Mouse (Mus musculus) neural tube, embryonic 15.5 days (tissue): ENCODE results near the gene Grap. TPM values are rescaled to one million over a fixed set of nuclear protein-coding genes. Genes with fewer than 3 reads are reported as not detected.

Experiments used
- ATAC-seq: fragments of 200-750 bp; cut with Nextera tagmentation; 2 replicates; pipeline ENCODE4 v1.8.0; 2017; ENCODE audit warnings: mild to moderate bottlenecking, moderate TSS enrichment, moderate library complexity; ENCODE audit not compliant: low FRiP score
- H3K27ac ChIP-seq: fragments of 300-500 bp; sonication (generic); replicated peaks from 2 replicates; pipeline ENCODE4 v1.5.1; 2015; ENCODE audit warnings: mild to moderate bottlenecking, inconsistent platforms
- H3K27me3 ChIP-seq: fragments of 300-500 bp; sonication (generic); replicated peaks from 2 replicates; pipeline ENCODE4 v1.6.1; 2015; ENCODE audit warnings: inconsistent platforms
- H3K36me3 ChIP-seq: fragments of 300-500 bp; sonication (generic); 2 replicates; pipeline ENCODE4 v1.6.1; 2015; ENCODE audit warnings: inconsistent platforms
- H3K4me1 ChIP-seq: fragments of 300-500 bp; sonication (generic); 2 replicates; pipeline ENCODE4 v1.6.1; 2015; ENCODE audit warnings: inconsistent platforms
- H3K4me2 ChIP-seq: fragments of 300-500 bp; sonication (generic); 2 replicates; pipeline ENCODE4 v1.6.1; 2015; ENCODE audit warnings: inconsistent platforms, mild to moderate bottlenecking, moderate library complexity
- H3K4me3 ChIP-seq: fragments of 300-500 bp; sonication (generic); replicated peaks from 2 replicates; pipeline ENCODE4 v1.5.1; 2015; ENCODE audit warnings: mild to moderate bottlenecking, inconsistent platforms
- H3K9ac ChIP-seq: fragments of 300-500 bp; sonication (generic); replicated peaks from 2 replicates; pipeline ENCODE4 v1.6.1; 2015; ENCODE audit warnings: mild to moderate bottlenecking, inconsistent platforms
- H3K9me3 ChIP-seq: fragments of 300-500 bp; sonication (generic); replicated peaks from 2 replicates; pipeline ENCODE4 v1.6.1; 2016; ENCODE audit warnings: inconsistent platforms
- WGBS: fragments of 180-500 bp; shearing (Covaris S2); methylation state at CpG from one replicate; pipeline ENCODE4 v1.1.7; 2015; ENCODE audit warnings: mixed read lengths; 5-methylcytosine and 5-hydroxymethylcytosine counted together
- polyA plus RNA-seq: library from polyadenylated mRNA; unstranded; fragments of >200 nt; fragmentation: Nextera tagmentation; extraction: Ambion mirVana; gene quantifications from 2 replicates; pipeline ENCODE4 v1.2.1, GENCODE M21; 2015

Grap gene
- polyA plus RNA-seq, 1 experiment from 2014 or later, result 9.4 TPM

- Histone ChIP-seq H3K27ac (no peak overlapping the region), H3K36me3 (no peaks in the 10 kb centered on the region), H3K9ac (no peak overlapping the region), H3K9me3 (no peaks in the 10 kb centered on the region), H3K4me3 (no peak overlapping the region), H3K4me1 (peaks cover 9% of the 10 kb centered on the region), H3K27me3 (no peaks in the 10 kb centered on the region), H3K4me2 (no peak overlapping the region)
- 74% methylated on average over 7 of the region's 7 CpGs for WGBS
- no peak for ATAC-seq
Observed at GRCm38 (mm10) chr11:61676216-61676854, 23.3 kb downstream of the Grap start.

- Histone ChIP-seq H3K27me3 (peaks cover 3% of the 10 kb centered on the region), H3K4me1 (peaks cover 9% of the 10 kb centered on the region), H3K4me3 (no peak overlapping the region), H3K27ac (no peak overlapping the region), H3K9ac (no peak overlapping the region), H3K4me2 (no peak overlapping the region), H3K9me3 (no peaks in the 10 kb centered on the region), H3K36me3 (no peaks in the 10 kb centered on the region)
- WGBS, result 85% methylated on average over 4 of the region's 4 CpGs
- no peak for ATAC-seq
Observed at GRCm38 (mm10) chr11:61677709-61678108, 24.6 kb downstream of the Grap start.

- peaks cover 15% of the 10 kb centered on the region for H3K4me1 ChIP-seq
- WGBS, result 85% methylated on average over 4 of the region's 4 CpGs
Observed at GRCm38 (mm10) chr11:61679091-61679866, 26.2 kb downstream of the Grap start.

GRCm38 (mm10) chr11:61683907-61684731, 31.1 kb downstream of the Grap start, which contains the start of gene Fam83g:
TSS of gene Fam83g (plus strand) at chr11:61684091.
- Histone ChIP-seq H3K36me3 (no peaks in the 10 kb centered on the region), H3K9me3 (no peaks in the 10 kb centered on the region), H3K4me3 (peak within 1 kb of the TSS; percentile 36), H3K4me2 (peak within 1 kb of the TSS; percentile 56), H3K9ac (no peak within 1 kb of the TSS), H3K4me1 (peaks cover 10% of the 10 kb centered on the region), H3K27ac (no peak within 1 kb of the TSS), H3K27me3 (peaks cover 37% of the 10 kb centered on the region)
- no peak for ATAC-seq
- WGBS, result 1% methylated on average over 74 of the region's 76 CpGs

More at GRCm38 (mm10) chr11:61679091-61679866, 26.2 kb downstream of the Grap start:
- Histone ChIP-seq H3K36me3 (no peaks in the 10 kb centered on the region), H3K4me2 (no peak overlapping the region), H3K9me3 (no peaks in the 10 kb centered on the region), H3K4me3 (no peak overlapping the region), H3K27me3 (peaks cover 19% of the 10 kb centered on the region), H3K9ac (no peak overlapping the region), H3K27ac (no peak overlapping the region)
- ATAC-seq, result no peak

- H3K9me3 ChIP-seq, result no peaks in the 10 kb centered on the region
- 71% methylated on average over 8 of the region's 8 CpGs for WGBS
- H3K4me3 ChIP-seq, result no peak overlapping the region
- H3K27me3 ChIP-seq, result peaks cover 37% of the 10 kb centered on the region
- no peaks in the 10 kb centered on the region for H3K36me3 ChIP-seq
- H3K9ac ChIP-seq, result no peak overlapping the region
- H3K4me2 ChIP-seq, result no peak overlapping the region
- ATAC-seq, result no peak
- H3K4me1 ChIP-seq, result peaks cover 10% of the 10 kb centered on the region
- no peak overlapping the region for H3K27ac ChIP-seq
Observed at GRCm38 (mm10) chr11:61685119-61685725, 32.2 kb downstream of the Grap start.

- Histone ChIP-seq H3K9me3 (no peaks in the 10 kb centered on the region), H3K27ac (no peak overlapping the region), H3K4me1 (peaks cover 10% of the 10 kb centered on the region), H3K27me3 (peaks cover 37% of the 10 kb centered on the region), H3K4me3 (no peak overlapping the region), H3K36me3 (no peaks in the 10 kb centered on the region), H3K4me2 (no peak overlapping the region), H3K9ac (no peak overlapping the region)
- 55% methylated on average over 2 of the region's 2 CpGs for WGBS
- no peak for ATAC-seq
Observed at GRCm38 (mm10) chr11:61686141-61686540, 33.1 kb downstream of the Grap start.

- H3K27me3 ChIP-seq, result peaks cover 37% of the 10 kb centered on the region
- H3K9ac ChIP-seq, result no peak overlapping the region
- ATAC-seq, result no peak
- no peak overlapping the region for H3K27ac ChIP-seq
- H3K4me1 ChIP-seq, result peaks cover 10% of the 10 kb centered on the region
- H3K4me3 ChIP-seq, result no peak overlapping the region
- no peaks in the 10 kb centered on the region for H3K9me3 ChIP-seq
- H3K36me3 ChIP-seq, result no peaks in the 10 kb centered on the region
- 58% methylated on average over 10 of the region's 10 CpGs for WGBS
- H3K4me2 ChIP-seq, result no peak overlapping the region
Observed at GRCm38 (mm10) chr11:61686906-61687453, 33.9 kb downstream of the Grap start.

- Histone ChIP-seq H3K4me2 (no peak overlapping the region), H3K9ac (no peak overlapping the region), H3K27ac (no peak overlapping the region), H3K4me3 (no peak overlapping the region), H3K4me1 (peaks cover 10% of the 10 kb centered on the region), H3K9me3 (no peaks in the 10 kb centered on the region), H3K27me3 (peaks cover 35% of the 10 kb centered on the region), H3K36me3 (no peaks in the 10 kb centered on the region)
- ATAC-seq, result no peak
- WGBS, result 53% methylated on average over 2 of the region's 2 CpGs
Observed at GRCm38 (mm10) chr11:61687595-61687994, 34.5 kb downstream of the Grap start.

GRCm38 (mm10) chr11:61692996-61693395, 39.9 kb downstream of the Grap start:
- 88% methylated on average over 5 of the region's 5 CpGs for WGBS
- Histone ChIP-seq H3K4me2 (no peak overlapping the region), H3K9me3 (no peaks in the 10 kb centered on the region), H3K4me1 (no peaks in the 10 kb centered on the region), H3K9ac (no peak overlapping the region), H3K27me3 (no peaks in the 10 kb centered on the region), H3K4me3 (no peak overlapping the region), H3K27ac (no peak overlapping the region), H3K36me3 (no peaks in the 10 kb centered on the region)
- ATAC-seq, result no peak

- no peak overlapping the region for H3K9ac ChIP-seq
- no peak overlapping the region for H3K4me3 ChIP-seq
- no peaks in the 10 kb centered on the region for H3K36me3 ChIP-seq
- no peak for ATAC-seq
- no peaks in the 10 kb centered on the region for H3K9me3 ChIP-seq
- no peaks in the 10 kb centered on the region for H3K4me1 ChIP-seq
- no peak overlapping the region for H3K27ac ChIP-seq
- no peak overlapping the region for H3K4me2 ChIP-seq
- H3K27me3 ChIP-seq, result no peaks in the 10 kb centered on the region
Observed at GRCm38 (mm10) chr11:61698852-61699251, 45.8 kb downstream of the Grap start.

- no peak for ATAC-seq
- no peaks in the 10 kb centered on the region for H3K27me3 ChIP-seq
- no peak overlapping the region for H3K9ac ChIP-seq
- H3K4me2 ChIP-seq, result no peak overlapping the region
- H3K4me3 ChIP-seq, result no peak overlapping the region
- WGBS, result 93% methylated on average over 5 of the region's 5 CpGs
- no peaks in the 10 kb centered on the region for H3K9me3 ChIP-seq
- H3K27ac ChIP-seq, result no peak overlapping the region
- H3K36me3 ChIP-seq, result no peaks in the 10 kb centered on the region
- no peaks in the 10 kb centered on the region for H3K4me1 ChIP-seq
Observed at GRCm38 (mm10) chr11:61699460-61699859, 46.4 kb downstream of the Grap start.
